Mouse (Mus musculus) liver, embryonic 14.5 days (tissue): ENCODE measurements around the gene Gclc.

Source experiments
- CTCF ChIP-seq: IDR thresholded peaks from 2 replicates; pipeline ENCODE4 v1.5.1; 2016; ENCODE audit warnings: antibody characterized with exemption, low read depth, control low read depth
- EP300 ChIP-seq: IDR thresholded peaks from 2 replicates; pipeline ENCODE4 v1.6.1; 2016; ENCODE audit warnings: antibody characterized with exemption, low read depth

DNA sequence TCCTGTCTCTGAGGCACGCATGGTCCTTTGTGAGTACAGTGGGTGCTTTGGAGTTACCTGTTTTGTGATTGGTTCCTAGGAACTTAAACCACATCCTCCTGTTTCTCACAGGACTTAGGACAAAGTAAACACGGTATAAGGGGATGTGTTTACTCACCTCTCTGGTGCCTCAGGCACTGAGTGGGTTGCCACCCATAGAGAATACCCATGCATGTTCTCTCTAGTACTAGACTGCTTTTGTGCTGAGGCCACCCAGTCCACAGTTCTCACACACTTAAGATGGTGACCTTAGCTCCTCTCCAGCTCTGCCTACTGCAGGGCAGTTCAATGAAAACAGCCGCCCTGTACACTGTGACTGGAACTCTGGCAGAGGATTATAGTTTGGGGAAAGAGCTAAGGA is 12.4 kb downstream of the Gclc start:
- TF ChIP-seq CTCF (no peak), EP300 (no peak)
